Mouse (Mus musculus) MEL (cell line): ENCODE data around the gene Als2. TPM values are rescaled to one million over a fixed set of nuclear protein-coding genes. Genes with fewer than 3 reads are reported as not detected.

Experiments used
- DNase-seq: peaks from one replicate; pipeline ENCODE4 v3.0.0; 2011; ENCODE audit warnings: low read depth, low spot score
- H3K27ac ChIP-seq: 2 replicates; pipeline ENCODE4 v1.5.1; 2012; ENCODE audit warnings: low read depth, mild to moderate bottlenecking, control low read depth, low read length, moderate library complexity; ENCODE audit not compliant: control insufficient read depth
- H3K27me3 ChIP-seq, 2 experiments: fragments of 150-350 bp in 1 of 2; sonication (generic) in 1 of 2; 2 replicates each; pipeline ENCODE4 v1.6.1; 2012; ENCODE audit warnings: low read length in 2 of 2, mild to moderate bottlenecking in 2 of 2, improper control_type of control experiment in 1 of 2, moderate library complexity in 1 of 2; ENCODE audit not compliant: insufficient read depth in 2 of 2, control insufficient read depth in 1 of 2
- H3K36me3 ChIP-seq, 2 experiments: 2 replicates each; pipeline ENCODE4 v1.6.1; 2012 to 2014; ENCODE audit warnings: low read length in 2 of 2, improper control_type of control experiment in 1 of 2, inconsistent platforms in 1 of 2, mild to moderate bottlenecking in 1 of 2; ENCODE audit not compliant: insufficient read depth in 2 of 2, control insufficient read depth in 1 of 2
- H3K4me1 ChIP-seq, 2 experiments: fragments of 150-350 bp in 1 of 2; sonication (generic) in 1 of 2; 2 replicates each; pipeline ENCODE4 v1.6.1; 2012; ENCODE audit warnings: low read length in 2 of 2, improper control_type of control experiment in 1 of 2, mild to moderate bottlenecking in 1 of 2; ENCODE audit not compliant: insufficient read depth in 2 of 2, control insufficient read depth in 1 of 2
- H3K4me3 ChIP-seq, 2 experiments: fragments of 150-350 bp in 1 of 2; sonication (generic) in 1 of 2; 2 replicates each; pipeline ENCODE4 v1.5.1; 2012; ENCODE audit warnings: low read depth in 2 of 2, low read length in 2 of 2, mild to moderate bottlenecking in 2 of 2, moderate library complexity in 2 of 2, control low read depth in 1 of 2, improper control_type of control experiment in 1 of 2; ENCODE audit not compliant: control insufficient read depth in 1 of 2, insufficient read depth in 1 of 2
- H3K79me2 ChIP-seq: 2 replicates; pipeline ENCODE4 v1.6.1; 2012; ENCODE audit warnings: mild to moderate bottlenecking, low read length, moderate library complexity; ENCODE audit not compliant: control insufficient read depth, poor library complexity, insufficient read depth
- H3K9ac ChIP-seq: 2 replicates; pipeline ENCODE4 v1.6.1; 2012; ENCODE audit warnings: low read depth, mild to moderate bottlenecking, control low read depth, low read length, moderate library complexity; ENCODE audit not compliant: control insufficient read depth, poor library complexity, severe bottlenecking
- H3K9me3 ChIP-seq: fragments of 150-350 bp; sonication (generic); replicated peaks from 2 replicates; pipeline ENCODE4 v1.6.1; 2012; ENCODE audit warnings: mild to moderate bottlenecking, low read length, improper control_type of control experiment, moderate library complexity; ENCODE audit not compliant: insufficient read depth
- BHLHE40 ChIP-seq: IDR thresholded peaks from 2 replicates; pipeline ENCODE4 v1.6.1; 2012; ENCODE audit warnings: low read depth, mild to moderate bottlenecking, inconsistent platforms, low read length, improper control_type of control experiment, borderline replicate concordance
- CHD2 ChIP-seq: IDR thresholded peaks from 2 replicates; pipeline ENCODE4 v1.6.1; 2011; ENCODE audit warnings: low read length, improper control_type of control experiment
- CTCF ChIP-seq, 3 experiments: IDR thresholded peaks in 2 of 3; conservative IDR thresholded peaks in 1 of 3; 2 replicates each; pipeline ENCODE4 v1.5.1; 2011 to 2012; ENCODE audit warnings: low read length in 3 of 3, low read depth in 2 of 3, mild to moderate bottlenecking in 2 of 3, improper control_type of control experiment in 1 of 3, inconsistent platforms in 1 of 3, mixed read lengths in 1 of 3, moderate library complexity in 1 of 3; ENCODE audit not compliant: control insufficient read depth in 1 of 3, insufficient read depth in 1 of 3, poor library complexity in 1 of 3, severe bottlenecking in 1 of 3
- E2F4 ChIP-seq: IDR thresholded peaks from 2 replicates; pipeline ENCODE4 v1.6.1; 2011; ENCODE audit warnings: low read depth, low read length, improper control_type of control experiment, borderline replicate concordance
- ELF1 ChIP-seq: IDR thresholded peaks from 2 replicates; pipeline ENCODE4 v1.6.1; 2014; ENCODE audit warnings: low read depth, mild to moderate bottlenecking, inconsistent platforms, low read length, improper control_type of control experiment, moderate library complexity
- EP300 ChIP-seq, 2 experiments: IDR thresholded peaks; 2 replicates each; pipeline ENCODE4 v1.6.1; 2011; ENCODE audit warnings: improper control_type of control experiment in 2 of 2, low read length in 2 of 2, low read depth in 1 of 2, mild to moderate bottlenecking in 1 of 2
- ETS1 ChIP-seq: IDR thresholded peaks from 2 replicates; pipeline ENCODE4 v1.6.1; 2012; ENCODE audit warnings: low read depth, mild to moderate bottlenecking, inconsistent platforms, low read length, improper control_type of control experiment, moderate library complexity
- GATA1 ChIP-seq: IDR thresholded peaks from 2 replicates; pipeline ENCODE4 v1.6.1; 2011; ENCODE audit warnings: low read depth, low read length, improper control_type of control experiment
- KAT2A ChIP-seq: conservative IDR thresholded peaks from 2 replicates; pipeline ENCODE4 v1.6.1; 2012; ENCODE audit warnings: low read depth, low read length, improper control_type of control experiment, inconsistent platforms
- MAX ChIP-seq: IDR thresholded peaks from 2 replicates; pipeline ENCODE4 v1.6.1; 2011; ENCODE audit warnings: low read length, improper control_type of control experiment
- MAZ ChIP-seq: IDR thresholded peaks from 2 replicates; pipeline ENCODE4 v1.6.1; 2012; ENCODE audit warnings: low read depth, mild to moderate bottlenecking, inconsistent platforms, low read length, improper control_type of control experiment
- MEF2A ChIP-seq: IDR thresholded peaks from 2 replicates; pipeline ENCODE4 v1.6.1; 2014; ENCODE audit warnings: low read depth, mild to moderate bottlenecking, inconsistent platforms, low read length, improper control_type of control experiment; ENCODE audit not compliant: poor library complexity, insufficient replicate concordance, severe bottlenecking; ENCODE audit errors: extremely low read depth
- MXI1 ChIP-seq: IDR thresholded peaks from 2 replicates; pipeline ENCODE4 v1.6.1; 2011; ENCODE audit warnings: mild to moderate bottlenecking, low read depth, low read length, improper control_type of control experiment
- NELFE ChIP-seq: IDR thresholded peaks from 2 replicates; pipeline ENCODE4 v1.6.1; 2011; ENCODE audit warnings: low read depth, low read length, improper control_type of control experiment
- RAD21 ChIP-seq: IDR thresholded peaks from 2 replicates; pipeline ENCODE4 v1.6.1; 2011; ENCODE audit warnings: mild to moderate bottlenecking, low read depth, low read length, improper control_type of control experiment
- SIN3A ChIP-seq: IDR thresholded peaks from 2 replicates; pipeline ENCODE4 v1.6.1; 2012; ENCODE audit warnings: low read length, improper control_type of control experiment, inconsistent platforms
- SMC3 ChIP-seq: IDR thresholded peaks from 2 replicates; pipeline ENCODE4 v1.6.1; 2011; ENCODE audit warnings: low read depth, low read length, improper control_type of control experiment
- TAL1 ChIP-seq: IDR thresholded peaks from 2 replicates; pipeline ENCODE4 v1.6.1; 2012; ENCODE audit warnings: mild to moderate bottlenecking, inconsistent platforms, low read length, moderate library complexity, mixed read lengths
- TCF12 ChIP-seq: IDR thresholded peaks from 2 replicates; pipeline ENCODE4 v1.6.1; 2014; ENCODE audit warnings: low read depth, mild to moderate bottlenecking, inconsistent platforms, low read length, improper control_type of control experiment, moderate library complexity
- USF1 ChIP-seq: IDR thresholded peaks from 2 replicates; pipeline ENCODE4 v1.6.1; 2014; ENCODE audit warnings: low read depth, mild to moderate bottlenecking, inconsistent platforms, low read length, improper control_type of control experiment, moderate library complexity
- ZC3H11A ChIP-seq: IDR thresholded peaks from 2 replicates; pipeline ENCODE4 v1.6.1; 2012; ENCODE audit warnings: low read depth, mild to moderate bottlenecking, inconsistent platforms, low read length, improper control_type of control experiment
- ZMIZ1 ChIP-seq: IDR thresholded peaks from 2 replicates; pipeline ENCODE4 v1.6.1; 2012; ENCODE audit warnings: low read depth, mild to moderate bottlenecking, inconsistent platforms, low read length, improper control_type of control experiment, moderate library complexity
- ZNF384 ChIP-seq: IDR thresholded peaks from 2 replicates; pipeline ENCODE4 v1.6.1; 2012; ENCODE audit warnings: low read depth, mild to moderate bottlenecking, inconsistent platforms, low read length, improper control_type of control experiment
- polyA plus RNA-seq, 2 experiments: library from polyadenylated mRNA; stranded (reverse) in 1 of 2; unstranded in 1 of 2; fragments of >175 nt in 1 of 2; fragments of >200 nt in 1 of 2; gene quantifications; 2 replicates each; pipeline versions ENCODE4 v1.2.1 to v1.2.4; 2012; ENCODE audit warnings: low replicate concordance in 2 of 2, low read depth in 1 of 2; ENCODE audit not compliant: insufficient read length in 2 of 2, insufficient read depth in 1 of 2, missing spikeins in 1 of 2
- total RNA-seq: library from RNA; depleted of rRNA; stranded (reverse); fragments of 300-350 nt; gene quantifications from 2 replicates; pipeline ENCODE4 v1.2.3, GENCODE M21; 2012

Gene Als2
- total and polyA plus RNA-seq, 3 experiments: 7.4 to 8.5 TPM; not detected in 1

GRCm38 (mm10) chr1:59142809-59143208 lies 94.2 kb downstream of the Als2 start:
- no peaks in the 10 kb centered on the region for H3K9me3 ChIP-seq
- DNase-seq: peak; percentile 73
- H3K9ac ChIP-seq: no peak overlapping the region
- H3K4me3 ChIP-seq: no peak overlapping the region
- H3K27me3 ChIP-seq: peaks cover 0 to 1% of the 10 kb centered on the region in 2 experiments; a peak in 1 of 4 replicates
- TF ChIP-seq ZC3H11A: peak; percentile 85
- TF ChIP-seq GATA1: peak; percentile 46; the same call in 1 of the 2 replicates
- peak; percentile 93 for TF ChIP-seq SMC3
- TF ChIP-seq KAT2A: no peak
- TF ChIP-seq RAD21: peak; percentile 85
- TF ChIP-seq TCF12: no peak
- TF ChIP-seq MXI1: no peak
- TF ChIP-seq CTCF (IDR thresholded peaks at IDR 0.05 in 2 of 3, conservative IDR thresholded peaks at IDR 0.05 in 1 of 3; ENCODE audit: control insufficient read depth in 1 of 3, insufficient read depth in 1 of 3, low read depth in 2 of 3, low read length in 3 of 3, poor library complexity in 1 of 3, severe bottlenecking in 1 of 3): peak; percentile 61 to 82 (median 68)
- H3K4me1 ChIP-seq: no peaks in the 10 kb centered on the region
- H3K79me2 ChIP-seq: no peaks in the 10 kb centered on the region
- no peak overlapping the region for H3K27ac ChIP-seq
- no peaks in the 10 kb centered on the region for H3K36me3 ChIP-seq

- H3K27ac ChIP-seq: no peak overlapping the region
- H3K79me2 ChIP-seq: no peaks in the 10 kb centered on the region
- H3K9me3 ChIP-seq: no peaks in the 10 kb centered on the region
- no peak overlapping the region for H3K9ac ChIP-seq
- no peaks in the 10 kb centered on the region for H3K4me1 ChIP-seq
- H3K36me3 ChIP-seq: no peaks in the 10 kb centered on the region
- TF ChIP-seq ZMIZ1 (no peak), ELF1 (no peak), MAZ (no peak), MEF2A (no peak), EP300 (IDR thresholded peaks at IDR 0.05; ENCODE audit: low read depth in 1 of 2, low read length in 2 of 2) (no peak), KAT2A (no peak), ZNF384 (no peak)
- H3K27me3 ChIP-seq: peaks cover 9 to 15% of the 10 kb centered on the region in 2 experiments; a peak in 3 of 4 replicates
- DNase-seq: no peak
- no peak overlapping the region for H3K4me3 ChIP-seq
These were observed 102.6 kb downstream of the Als2 start for GRCm38 (mm10) chr1:59134419-59134818.

GRCm38 (mm10) chr1:59128879-59129278 lies 108.2 kb downstream of the Als2 start:
- no peaks in the 10 kb centered on the region for H3K36me3 ChIP-seq
- no peak for TF ChIP-seq ZC3H11A
- TF ChIP-seq CHD2: no peak
- TF ChIP-seq ETS1: no peak
- TF ChIP-seq E2F4: no peak
- no peak for TF ChIP-seq EP300 (IDR thresholded peaks at IDR 0.05; ENCODE audit: low read depth in 1 of 2, low read length in 2 of 2)
- TF ChIP-seq SIN3A: no peak
- no peak for TF ChIP-seq NELFE
- TF ChIP-seq BHLHE40: no peak
- no peak for TF ChIP-seq TAL1
- TF ChIP-seq MAX: no peak
- no peak for TF ChIP-seq ZNF384
- no peak for TF ChIP-seq KAT2A
- no peak for TF ChIP-seq USF1
- no peak overlapping the region for H3K27ac ChIP-seq
- no peak overlapping the region for H3K4me3 ChIP-seq
- peaks cover 11 to 17% of the 10 kb centered on the region in 2 experiments; a peak in 3 of 4 replicates for H3K27me3 ChIP-seq
- H3K4me1 ChIP-seq: no peaks in the 10 kb centered on the region
- DNase-seq: no peak
- no peaks in the 10 kb centered on the region for H3K79me2 ChIP-seq
- H3K9ac ChIP-seq: no peak overlapping the region
- H3K9me3 ChIP-seq: no peaks in the 10 kb centered on the region
